Mouse (Mus musculus): ENCODE measurements around the gene Akr1b10. TPM values are rescaled to one million over a fixed set of nuclear protein-coding genes. Genes with fewer than 3 reads are reported as not detected.

The Akr1b10 gene
- polyA plus RNA-seq, 1 experiment from 2014 or later = 12.1 TPM

GRCm38 (mm10) chr6:34419071-34419470 lies 35.1 kb downstream of the Akr1b10 start:
- Histone ChIP-seq H3K27me3 (no peaks in the 10 kb centered on the region), H3K4me2 (no peak overlapping the region), H3K9me3 (no peaks in the 10 kb centered on the region), H3K4me1 (replicated peaks) (no peaks in the 10 kb centered on the region), H3K36me3 (no peaks in the 10 kb centered on the region), H3K27ac (no peak overlapping the region), H3K9ac (no peak overlapping the region), H3K4me3 (no peak overlapping the region)
- ATAC-seq (ENCODE audit: low FRiP score) = no peak

GRCm38 (mm10) chr6:34439006-34439405 lies 55.0 kb downstream of the Akr1b10 start:
- 71% methylated on average over 2 of the region's 2 CpGs for WGBS
- no peak for ATAC-seq (ENCODE audit: low FRiP score)
- H3K4me2 ChIP-seq = no peak overlapping the region
- no peak overlapping the region for H3K4me3 ChIP-seq
- H3K4me1 ChIP-seq (replicated peaks) = no peaks in the 10 kb centered on the region
- no peaks in the 10 kb centered on the region for H3K27me3 ChIP-seq
- H3K9ac ChIP-seq = no peak overlapping the region
- no peaks in the 10 kb centered on the region for H3K36me3 ChIP-seq
- no peaks in the 10 kb centered on the region for H3K9me3 ChIP-seq
- no peak overlapping the region for H3K27ac ChIP-seq

- no peak overlapping the region for H3K9ac ChIP-seq
- H3K27ac ChIP-seq = no peak overlapping the region
- no peak overlapping the region for H3K4me2 ChIP-seq
- no peaks in the 10 kb centered on the region for H3K4me1 ChIP-seq (replicated peaks)
- H3K9me3 ChIP-seq = no peaks in the 10 kb centered on the region
- ATAC-seq (ENCODE audit: low FRiP score) = no peak
- no peaks in the 10 kb centered on the region for H3K27me3 ChIP-seq
- H3K36me3 ChIP-seq = no peaks in the 10 kb centered on the region
- H3K4me3 ChIP-seq = no peak overlapping the region
- WGBS = 73% methylated on average over 9 of the region's 9 CpGs
These were observed 57.7 kb downstream of the Akr1b10 start for GRCm38 (mm10) chr6:34441556-34442257.

DNA sequence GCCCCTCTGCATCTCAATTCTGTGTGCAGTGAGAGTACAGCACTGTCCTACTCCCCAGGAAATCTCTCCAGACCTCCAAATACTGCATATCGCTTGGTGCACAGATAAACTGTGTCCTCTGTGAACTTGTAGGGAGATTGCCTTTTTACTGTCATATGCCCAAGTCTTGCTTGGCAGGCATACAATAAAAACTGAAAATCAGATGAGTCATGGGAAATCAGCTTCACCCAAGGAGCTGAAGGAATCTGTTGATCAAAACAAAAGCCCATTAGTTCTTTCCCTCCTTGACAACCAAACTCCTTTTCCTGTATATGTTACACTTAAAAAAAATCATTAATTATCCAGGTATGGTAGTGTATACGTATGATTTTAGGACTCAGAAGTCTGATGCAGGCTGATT lies 59.8 kb downstream of the Akr1b10 start:
- Histone ChIP-seq H3K27ac (no peak overlapping the region), H3K4me3 (no peak overlapping the region), H3K4me1 (replicated peaks) (no peaks in the 10 kb centered on the region), H3K9ac (no peak overlapping the region), H3K36me3 (no peaks in the 10 kb centered on the region), H3K4me2 (no peak overlapping the region), H3K9me3 (no peaks in the 10 kb centered on the region), H3K27me3 (no peaks in the 10 kb centered on the region)
- ATAC-seq (ENCODE audit: low FRiP score) = no peak
- WGBS = 81% methylated on average over 2 of the region's 2 CpGs

Other genes starting within 250 kb of the Akr1b10 start
- gene Slc35b4, start 207.1 kb upstream of the Akr1b10 start, polyA plus RNA-seq (2015; fragmentation: Nextera tagmentation; extraction: Ambion mirVana) = 36.8 and 40.7 TPM in 2 replicates
- gene Akr1b3, start 66.7 kb upstream of the Akr1b10 start, polyA plus RNA-seq (2015; fragmentation: Nextera tagmentation; extraction: Ambion mirVana) = 106 and 108 TPM in 2 replicates
- gene Akr1b8, start 30.1 kb upstream of the Akr1b10 start, polyA plus RNA-seq (2015; fragmentation: Nextera tagmentation; extraction: Ambion mirVana) = 7.7 and 9.7 TPM in 2 replicates
- not detected in 2 replicates for gene Akr1b7, start 28.1 kb downstream of the Akr1b10 start, polyA plus RNA-seq (2015; fragmentation: Nextera tagmentation; extraction: Ambion mirVana)
- 88.0 and 90.9 TPM in 2 replicates for gene Bpgm, start 92.0 kb downstream of the Akr1b10 start, polyA plus RNA-seq (2015; fragmentation: Nextera tagmentation; extraction: Ambion mirVana)
- gene Cald1, start 214.3 kb downstream of the Akr1b10 start, polyA plus RNA-seq (2015; fragmentation: Nextera tagmentation; extraction: Ambion mirVana) = 80.0 and 84.0 TPM in 2 replicates

All from hindbrain, embryonic 13.5 days (tissue).